Comparison of ENCODE assay signal across 22 mouse cellular contexts in the genomic region with DNA sequence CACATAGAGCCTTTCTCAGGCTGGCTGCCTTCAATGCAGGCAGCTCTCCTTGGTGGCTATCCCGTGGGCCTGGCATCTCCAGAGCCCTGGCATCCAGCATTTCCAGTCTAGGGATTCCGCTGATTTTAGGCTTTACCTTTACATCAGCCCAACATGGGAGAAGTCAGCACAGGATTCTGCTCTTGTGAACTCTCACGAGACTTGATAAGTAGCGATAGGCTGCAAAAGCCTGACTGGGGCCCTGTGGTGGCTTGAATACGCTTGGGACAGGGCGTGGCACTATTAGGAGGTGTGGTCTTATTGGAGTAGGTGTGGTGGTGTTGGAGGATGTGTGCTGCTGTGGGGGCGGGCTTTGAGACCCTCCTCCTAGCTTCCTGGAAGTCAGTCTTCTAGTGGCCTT.
DNase-seq lines count a peak whose midpoint lies in the region; ATAC-seq and TF ChIP-seq lines count a peak whose summit lies in the region.
"Had no signal": no experiment of that assay in that cellular context is flagged by ENCODE, and none has a peak within 500 bp of the region (broad histone marks: within the 10 kb centered on the region; RNA-seq: fewer than 3 reads in every experiment).

No protein-coding gene starts in this region.

- no peak overlapping the region for H3K4me2 ChIP-seq in liver, embryonic 12.5 days
- H3K4me2 ChIP-seq in forebrain, embryonic 15.5 days (replicated peaks) = no peak overlapping the region
- H3K4me2 ChIP-seq: forebrain, embryonic 13.5 days; hindbrain, embryonic 14.5 days; neural tube, embryonic 13.5 days had no signal

- H3K4me3 ChIP-seq in ES-Bruce4 (ENCODE audit: low read depth, low read length) = peak overlapping the region; percentile 24
- no peak overlapping the region for H3K4me3 ChIP-seq in liver, embryonic 12.5 days
- no peak overlapping the region for H3K4me3 ChIP-seq in forebrain, embryonic 15.5 days
- H3K4me3 ChIP-seq: forebrain, embryonic 13.5 days; gastrocnemius, adult 2 months; layer of hippocampus, adult 2 months; neural tube, embryonic 13.5 days had no signal

- H3K36me3 ChIP-seq in ES-Bruce4 (ENCODE audit: control insufficient read depth, insufficient read depth, low read length, poor library complexity, severe bottlenecking) = no peaks in the 10 kb centered on the region
- H3K36me3 ChIP-seq in liver, embryonic 12.5 days = no peaks in the 10 kb centered on the region
- no peaks in the 10 kb centered on the region for H3K36me3 ChIP-seq in forebrain, embryonic 15.5 days
- H3K36me3 ChIP-seq: neural tube, embryonic 13.5 days had no signal

- no peak overlapping the region for H3K9ac ChIP-seq in ES-Bruce4 (ENCODE audit: low read depth, poor library complexity, severe bottlenecking)
- H3K9ac ChIP-seq in liver, embryonic 12.5 days = no peak overlapping the region
- H3K9ac ChIP-seq in forebrain, embryonic 15.5 days (replicated peaks) = no peak overlapping the region
- H3K9ac ChIP-seq: forebrain, embryonic 13.5 days; hindbrain, embryonic 14.5 days; neural tube, embryonic 13.5 days had no signal

- no peaks in the 10 kb centered on the region for H3K9me3 ChIP-seq in ES-Bruce4 (replicated peaks; ENCODE audit: control insufficient read depth, insufficient read depth, low read length, poor library complexity, severe bottlenecking)
- no peaks in the 10 kb centered on the region for H3K9me3 ChIP-seq in liver, embryonic 12.5 days (replicated peaks)
- no peaks in the 10 kb centered on the region for H3K9me3 ChIP-seq in forebrain, embryonic 15.5 days
- H3K9me3 ChIP-seq: forebrain, embryonic 13.5 days; megakaryocyte, embryonic 14.5 days; neural tube, embryonic 13.5 days had no signal

- no peak for TF ChIP-seq EP300 in ES-Bruce4 (IDR thresholded peaks at IDR 0.05; ENCODE audit: insufficient read depth, low read depth, low read length)

- 47% methylated on average over 7 of the region's 7 CpGs for WGBS in liver, embryonic 12.5 days (ENCODE audit: insufficient replicate concordance)
- 85% methylated on average over 7 of the region's 7 CpGs for WGBS in forebrain, embryonic 15.5 days

- peak; percentile 65; the same call in 1 of the 2 replicates for ATAC-seq in liver, embryonic 12.5 days
- ATAC-seq in megakaryocyte progenitor cell, adult 5-6 weeks (replicated peaks; ENCODE audit: poor library complexity) = peak; percentile 73
- no peak for ATAC-seq in forebrain, embryonic 15.5 days (replicated peaks)
- ATAC-seq: CD4-positive, CD25-positive, alpha-beta regulatory T cell, adult 4 months; forebrain, embryonic 13.5 days; inflammation-experienced regulatory T-cells, adult 6 months had no signal

- no peaks in the 10 kb centered on the region for H3K27me3 ChIP-seq in ES-Bruce4 (ENCODE audit: control insufficient read depth, insufficient read depth, low read length, poor library complexity, severe bottlenecking)
- H3K27me3 ChIP-seq in liver, embryonic 12.5 days (replicated peaks) = peaks cover 5% of the 10 kb centered on the region; the same call in 1 of the 2 replicates
- no peaks in the 10 kb centered on the region for H3K27me3 ChIP-seq in forebrain, embryonic 15.5 days
- H3K27me3 ChIP-seq: forebrain, embryonic 13.5 days had no signal

- no peak overlapping the region for H3K27ac ChIP-seq in ES-Bruce4 (ENCODE audit: insufficient read depth, low read length)
- no peak overlapping the region for H3K27ac ChIP-seq in liver, embryonic 12.5 days
- no peak overlapping the region for H3K27ac ChIP-seq in forebrain, embryonic 15.5 days (replicated peaks)
- H3K27ac ChIP-seq: forebrain, embryonic 13.5 days; gastrocnemius, adult 2 months; hindbrain, embryonic 14.5 days; layer of hippocampus, adult 2 months; neural tube, embryonic 13.5 days had no signal

- DNase-seq in WW6 (ENCODE audit: low read depth, low spot score) = peak; percentile 53
- DNase-seq in gastrocnemius, postnatal 25 days = no peak
- no peak for DNase-seq in ovary, adult 18-20 months (ENCODE audit: low spot score)
- DNase-seq: adrenal gland, adult 8-10 months; cerebellum, adult 2 months; gastrocnemius, adult 2 months; kidney, adult 18-20 months; layer of hippocampus, postnatal 36 days; lung, adult 18-20 months; right cerebral cortex, adult 18-20 months; right cerebral cortex, postnatal 4 days had no signal

- no peak for TF ChIP-seq CTCF in ES-Bruce4 (IDR thresholded peaks at IDR 0.05; ENCODE audit: low read depth, low read length)

- no peak for TF ChIP-seq POLR2A in ES-Bruce4 (IDR thresholded peaks at IDR 0.05; ENCODE audit: insufficient read depth, low read length)

- peaks cover under 1% of the 10 kb centered on the region for H3K4me1 ChIP-seq in ES-Bruce4 (ENCODE audit: control insufficient read depth, insufficient read depth, low read length)
- peaks cover 14% of the 10 kb centered on the region for H3K4me1 ChIP-seq in liver, embryonic 12.5 days
- no peaks in the 10 kb centered on the region for H3K4me1 ChIP-seq in forebrain, embryonic 15.5 days
- H3K4me1 ChIP-seq: forebrain, embryonic 13.5 days had no signal
